Mouse (Mus musculus) intestine, postnatal 0 days (tissue): Measurements from ENCODE around the gene Cenpx. TPM values are rescaled to one million over a fixed set of nuclear protein-coding genes. Genes with fewer than 3 reads are reported as not detected.

ENCODE experiments used
- ATAC-seq: fragments of 200-750 bp; cut with Nextera tagmentation; 2 replicates; pipeline ENCODE4 v1.8.0; 2017; ENCODE audit warnings: mild to moderate bottlenecking, moderate TSS enrichment, moderate library complexity
- H3K27ac ChIP-seq: fragments of 300-500 bp; sonication (generic); 2 replicates; pipeline ENCODE4 v1.5.1; 2014; ENCODE audit warnings: mild to moderate bottlenecking, low read depth, low read length, moderate library complexity
- H3K27me3 ChIP-seq: fragments of 300-500 bp; sonication (generic); replicated peaks from 2 replicates; pipeline ENCODE4 v1.6.1; 2014; ENCODE audit warnings: low read length, mixed read lengths; ENCODE audit not compliant: control insufficient read depth, insufficient read depth
- H3K36me3 ChIP-seq: fragments of 300-500 bp; sonication (generic); 2 replicates; pipeline ENCODE4 v1.6.1; 2014; ENCODE audit warnings: mild to moderate bottlenecking, moderate library complexity; ENCODE audit not compliant: control insufficient read depth, insufficient read depth
- H3K4me1 ChIP-seq: fragments of 300-500 bp; sonication (generic); replicated peaks from 2 replicates; pipeline ENCODE4 v1.6.1; 2014; ENCODE audit warnings: antibody characterized with exemption, low read length, mixed read lengths; ENCODE audit not compliant: control insufficient read depth, insufficient read depth
- H3K4me2 ChIP-seq: fragments of 300-500 bp; sonication (generic); replicated peaks from 2 replicates; pipeline ENCODE4 v1.6.1; 2014; ENCODE audit warnings: low read depth, mild to moderate bottlenecking, moderate library complexity
- H3K4me3 ChIP-seq: fragments of 300-500 bp; sonication (generic); 2 replicates; pipeline ENCODE4 v1.5.1; 2014; ENCODE audit warnings: low read depth, low read length
- H3K9ac ChIP-seq: fragments of 300-500 bp; sonication (generic); 2 replicates; pipeline ENCODE4 v1.6.1; 2014; ENCODE audit warnings: mild to moderate bottlenecking, low read depth, low read length
- H3K9me3 ChIP-seq: fragments of 300-500 bp; sonication (generic); 2 replicates; pipeline ENCODE4 v1.6.1; 2016; ENCODE audit warnings: mixed run types; ENCODE audit not compliant: control insufficient read depth
- CTCF ChIP-seq: sonication (generic); IDR thresholded peaks from 2 replicates; pipeline ENCODE4 v1.5.1; 2016; ENCODE audit warnings: low read depth, mild to moderate bottlenecking, control low read depth, antibody characterized with exemption, moderate library complexity
- WGBS: fragments of 180-500 bp; shearing (Covaris S2); extraction: QIAGEN DNeasy Blood & Tissue Kit; methylation state at CpG from one replicate; pipeline ENCODE4 v1.1.7; 2014; 5-methylcytosine and 5-hydroxymethylcytosine counted together
- polyA plus RNA-seq: library from polyadenylated mRNA; unstranded; fragments of >200 nt; fragmentation: Nextera tagmentation; extraction: Ambion mirVana; gene quantifications from 2 replicates; pipeline ENCODE4 v1.2.1, GENCODE M21; 2015

Gene Cenpx
- polyA plus RNA-seq, 1 experiment from 2014 or later, result 131 TPM

GRCm38 (mm10) chr11:120747974-120748373 is 34.4 kb upstream of the Cenpx start:
- H3K36me3 ChIP-seq, result no peaks in the 10 kb centered on the region
- H3K4me2 ChIP-seq, result no peak overlapping the region
- no peak overlapping the region for H3K9ac ChIP-seq
- WGBS, result 40% methylated on average over 4 of the region's 4 CpGs
- H3K4me1 ChIP-seq, result no peaks in the 10 kb centered on the region
- no peaks in the 10 kb centered on the region for H3K27me3 ChIP-seq
- ATAC-seq, result 0 out of 2 replicates have a peak, but pooled peaks have one; percentile 11
- no peak for TF ChIP-seq CTCF
- no peak overlapping the region for H3K27ac ChIP-seq
- no peak overlapping the region for H3K4me3 ChIP-seq
- H3K9me3 ChIP-seq, result no peaks in the 10 kb centered on the region

DNA sequence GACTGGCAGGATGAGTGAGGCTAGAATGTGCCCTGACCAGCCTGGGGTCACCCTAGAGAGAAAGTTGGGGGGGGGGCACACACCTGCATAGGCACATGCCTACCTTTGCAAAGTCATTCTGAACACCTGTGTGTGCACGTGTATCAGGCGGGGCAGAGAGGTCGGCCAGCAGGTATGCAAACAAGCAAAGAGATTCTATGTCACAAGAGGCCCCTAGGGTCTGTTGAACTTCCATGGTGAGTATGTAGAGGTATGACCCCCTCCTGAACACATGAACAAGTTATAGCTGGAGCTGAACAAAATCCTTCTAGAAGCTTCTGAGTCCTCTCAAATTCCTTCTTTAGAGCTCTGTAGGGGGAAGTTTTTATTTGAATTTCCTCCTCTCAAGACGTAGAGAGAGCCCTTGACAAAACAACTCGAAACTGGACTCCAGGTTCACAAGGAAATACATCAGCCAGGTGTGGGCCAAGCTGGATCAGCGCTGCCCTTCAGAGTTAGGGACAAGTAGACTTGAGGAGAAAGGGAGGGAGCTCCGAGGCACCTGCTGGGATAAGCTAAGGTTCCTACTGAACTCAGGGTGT is 30.7 kb upstream of the Cenpx start:
- Histone ChIP-seq H3K4me1 (no peaks in the 10 kb centered on the region), H3K27me3 (no peaks in the 10 kb centered on the region), H3K4me2 (no peak overlapping the region), H3K36me3 (no peaks in the 10 kb centered on the region), H3K9me3 (no peaks in the 10 kb centered on the region), H3K27ac (no peak overlapping the region), H3K4me3 (no peak overlapping the region), H3K9ac (no peak overlapping the region)
- peak; percentile 68 for ATAC-seq
- WGBS, result 50% methylated on average over 7 of the region's 7 CpGs
- no peak for TF ChIP-seq CTCF

GRCm38 (mm10) chr11:120740981-120741380 is 27.4 kb upstream of the Cenpx start:
- Histone ChIP-seq H3K27me3 (no peaks in the 10 kb centered on the region), H3K4me2 (no peak overlapping the region), H3K27ac (no peak overlapping the region), H3K36me3 (no peaks in the 10 kb centered on the region), H3K4me1 (no peaks in the 10 kb centered on the region), H3K4me3 (no peak overlapping the region), H3K9ac (no peak overlapping the region), H3K9me3 (no peaks in the 10 kb centered on the region)
- TF ChIP-seq CTCF, result no peak
- 87% methylated on average over 5 of the region's 5 CpGs for WGBS
- ATAC-seq, result no peak

- Histone ChIP-seq H3K9me3 (no peaks in the 10 kb centered on the region), H3K36me3 (no peaks in the 10 kb centered on the region), H3K4me2 (no peak overlapping the region), H3K27me3 (no peaks in the 10 kb centered on the region), H3K4me1 (no peaks in the 10 kb centered on the region), H3K9ac (no peak overlapping the region), H3K27ac (no peak overlapping the region), H3K4me3 (no peak overlapping the region)
- no peak for ATAC-seq
- 80% methylated on average over 6 of the region's 6 CpGs for WGBS
- TF ChIP-seq CTCF, result no peak
Measured at GRCm38 (mm10) chr11:120736424-120736823, 22.9 kb upstream of the Cenpx start.

- WGBS, result 40% methylated on average over 6 of the region's 6 CpGs
- H3K36me3 ChIP-seq, result no peaks in the 10 kb centered on the region
- no peaks in the 10 kb centered on the region for H3K9me3 ChIP-seq
- no peak for TF ChIP-seq CTCF
- no peaks in the 10 kb centered on the region for H3K4me1 ChIP-seq
- H3K9ac ChIP-seq, result no peak overlapping the region
- H3K4me2 ChIP-seq, result no peak overlapping the region
- no peak for ATAC-seq
- H3K27ac ChIP-seq, result no peak overlapping the region
- no peak overlapping the region for H3K4me3 ChIP-seq
- H3K27me3 ChIP-seq, result no peaks in the 10 kb centered on the region
Measured at GRCm38 (mm10) chr11:120733521-120733920, 20.0 kb upstream of the Cenpx start.

DNA sequence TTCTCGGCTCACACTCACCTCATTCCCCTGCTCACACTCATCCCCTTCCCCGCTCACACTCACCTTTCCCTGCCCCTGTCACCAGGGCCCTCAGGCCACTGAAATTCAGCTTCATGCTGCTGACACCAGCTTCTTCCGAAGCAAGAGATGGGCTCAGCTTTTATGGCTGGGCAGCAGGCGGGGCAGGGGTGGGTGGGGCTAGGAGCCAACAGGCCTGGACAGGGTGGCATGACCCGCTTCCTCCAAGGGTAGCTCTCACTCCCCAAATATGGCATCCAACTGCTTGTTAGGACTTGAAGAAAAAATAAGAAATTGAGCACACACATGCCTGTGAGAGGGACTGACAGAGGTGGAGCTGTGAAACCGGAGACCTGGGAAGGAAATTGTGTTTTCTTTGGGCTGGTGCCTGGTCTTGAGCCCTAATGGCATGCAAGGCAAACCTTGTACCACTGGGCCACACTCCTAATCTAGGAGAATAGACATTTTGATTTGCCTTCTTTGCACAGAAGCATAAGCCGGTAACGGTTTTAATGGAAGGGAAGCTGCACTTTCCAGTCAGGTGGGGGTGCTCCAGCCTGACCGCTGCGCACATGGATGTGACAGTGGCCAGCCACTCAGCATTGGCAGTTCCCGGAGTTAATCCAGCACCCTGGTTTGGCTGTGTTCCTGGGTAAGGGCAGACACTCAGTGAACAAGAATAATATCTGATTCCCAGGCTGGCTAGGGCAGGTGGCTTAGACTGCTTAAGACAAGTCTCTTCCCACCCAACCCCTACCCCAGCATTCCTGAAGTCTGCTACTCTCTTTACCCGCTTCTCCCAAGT is 18.5 kb upstream of the Cenpx start, which contains the start of gene Cbr2:
Gene Cbr2 (minus strand): TSS at position 257 of the 823 bp plus-strand sequence.
- no peak within 1 kb of the TSS for H3K4me2 ChIP-seq

More for the DNA sequence above, 18.5 kb upstream of the Cenpx start, which contains the start of gene Cbr2:
- Histone ChIP-seq H3K9me3 (no peaks in the 10 kb centered on the region), H3K27ac (no peak within 1 kb of the TSS), H3K4me1 (no peaks in the 10 kb centered on the region), H3K4me3 (no peak within 1 kb of the TSS), H3K27me3 (no peaks in the 10 kb centered on the region), H3K9ac (no peak within 1 kb of the TSS), H3K36me3 (no peaks in the 10 kb centered on the region)
- ATAC-seq, result no peak
- WGBS, result 74% methylated on average over 12 of the region's 12 CpGs
- TF ChIP-seq CTCF, result no peak
